Mouse (Mus musculus) hindbrain, embryonic 13.5 days (tissue): ENCODE data around the gene Efcab1. TPM values are rescaled to one million over a fixed set of nuclear protein-coding genes. Genes with fewer than 3 reads are reported as not detected.
"Not testable (repeated sequence)": the region's sequence is repeated elsewhere in the genome, so short reads cannot be mapped to it uniquely, and the experiment has no call there.

Source experiments
- ATAC-seq: fragments of 200-750 bp; cut with Nextera tagmentation; 2 replicates; pipeline ENCODE4 v1.8.0; 2017; ENCODE audit warnings: moderate TSS enrichment; ENCODE audit not compliant: low FRiP score
- H3K27ac ChIP-seq: fragments of 300-500 bp; sonication (generic); 2 replicates; pipeline ENCODE4 v1.5.1; 2015; ENCODE audit warnings: inconsistent platforms, mild to moderate bottlenecking, moderate library complexity
- H3K27me3 ChIP-seq: fragments of 300-500 bp; sonication (generic); 2 replicates; pipeline ENCODE4 v1.6.1; 2015; ENCODE audit warnings: mild to moderate bottlenecking, inconsistent platforms
- H3K36me3 ChIP-seq: fragments of 300-500 bp; sonication (generic); 2 replicates; pipeline ENCODE4 v1.6.1; 2015; ENCODE audit warnings: mild to moderate bottlenecking, inconsistent platforms
- H3K4me1 ChIP-seq: fragments of 300-500 bp; sonication (generic); replicated peaks from 2 replicates; pipeline ENCODE4 v1.6.1; 2015; ENCODE audit warnings: inconsistent platforms
- H3K4me2 ChIP-seq: fragments of 300-500 bp; sonication (generic); 2 replicates; pipeline ENCODE4 v1.6.1; 2015; ENCODE audit warnings: inconsistent platforms, mild to moderate bottlenecking, moderate library complexity
- H3K4me3 ChIP-seq: fragments of 300-500 bp; sonication (generic); 2 replicates; pipeline ENCODE4 v1.5.1; 2015; ENCODE audit warnings: mild to moderate bottlenecking, inconsistent platforms
- H3K9ac ChIP-seq: fragments of 300-500 bp; sonication (generic); 2 replicates; pipeline ENCODE4 v1.6.1; 2015; ENCODE audit warnings: mild to moderate bottlenecking, inconsistent platforms
- H3K9me3 ChIP-seq: fragments of 300-500 bp; sonication (generic); 2 replicates; pipeline ENCODE4 v1.6.1; 2016; ENCODE audit warnings: inconsistent platforms
- WGBS: fragments of 180-500 bp; shearing (Covaris S2); methylation state at CpG from one replicate; pipeline ENCODE4 v1.1.7; 2015; 5-methylcytosine and 5-hydroxymethylcytosine counted together
- polyA plus RNA-seq: library from polyadenylated mRNA; unstranded; fragments of >200 nt; fragmentation: Nextera tagmentation; extraction: Ambion mirVana; gene quantifications from 2 replicates; pipeline ENCODE4 v1.2.1, GENCODE M21; 2015

Efcab1 gene
- 14.2 and 14.4 TPM in 2 replicates for polyA plus RNA-seq

GRCm38 (mm10) chr16:14906393-14907100 is at the start of gene Efcab1:
TSS of gene Efcab1 (plus strand) at chr16:14906606.
- peak; percentile 100 for ATAC-seq
- no peaks in the 10 kb centered on the region for H3K9me3 ChIP-seq
- peaks cover 11% of the 10 kb centered on the region for H3K4me1 ChIP-seq
- H3K27me3 ChIP-seq = no peaks in the 10 kb centered on the region
- peak within 1 kb of the TSS; percentile 55 for H3K27ac ChIP-seq
- WGBS = 8% methylated on average over 15 of the region's 15 CpGs
- H3K36me3 ChIP-seq = no peaks in the 10 kb centered on the region
- peak within 1 kb of the TSS; percentile 38 for H3K4me3 ChIP-seq
- peak within 1 kb of the TSS; percentile 48 for H3K4me2 ChIP-seq
- H3K9ac ChIP-seq = peak within 1 kb of the TSS; percentile 43; the same call in 1 of the 2 replicates

GRCm38 (mm10) chr16:14859443-14859842 is 47.0 kb upstream of the Efcab1 start:
- no peak for ATAC-seq
- Histone ChIP-seq H3K27me3 (no peaks in the 10 kb centered on the region), H3K4me1 (no peaks in the 10 kb centered on the region), H3K9ac (no peak overlapping the region), H3K4me2 (no peak overlapping the region), H3K36me3 (no peaks in the 10 kb centered on the region), H3K27ac (no peak overlapping the region), H3K4me3 (no peak overlapping the region), H3K9me3 (no peaks in the 10 kb centered on the region)

- no peak overlapping the region for H3K4me2 ChIP-seq
- H3K27ac ChIP-seq = no peak overlapping the region
- no peak overlapping the region for H3K4me3 ChIP-seq
- ATAC-seq = no peak
- 92% methylated on average over 2 of the region's 2 CpGs for WGBS
- H3K27me3 ChIP-seq = no peaks in the 10 kb centered on the region
- no peaks in the 10 kb centered on the region for H3K36me3 ChIP-seq
- H3K4me1 ChIP-seq = no peaks in the 10 kb centered on the region
- no peaks in the 10 kb centered on the region for H3K9me3 ChIP-seq
- H3K9ac ChIP-seq = no peak overlapping the region
Measured at GRCm38 (mm10) chr16:14884916-14885315, 21.5 kb upstream of the Efcab1 start.

- Histone ChIP-seq H3K4me2 (no peak overlapping the region), H3K27ac (no peak overlapping the region), H3K36me3 (no peaks in the 10 kb centered on the region), H3K4me3 (no peak overlapping the region), H3K27me3 (no peaks in the 10 kb centered on the region), H3K4me1 (no peaks in the 10 kb centered on the region), H3K9me3 (no peaks in the 10 kb centered on the region), H3K9ac (no peak overlapping the region)
- WGBS = 82% methylated on average over 1 of the region's 1 CpGs
- no peak for ATAC-seq
Measured at GRCm38 (mm10) chr16:14885372-14885771, 21.0 kb upstream of the Efcab1 start.

- Histone ChIP-seq H3K36me3 (no peaks in the 10 kb centered on the region), H3K9ac (no peak overlapping the region), H3K9me3 (no peaks in the 10 kb centered on the region), H3K27me3 (no peaks in the 10 kb centered on the region), H3K4me3 (no peak overlapping the region), H3K4me2 (no peak overlapping the region), H3K4me1 (no peaks in the 10 kb centered on the region), H3K27ac (no peak overlapping the region)
- 59% methylated on average over 3 of the region's 3 CpGs for WGBS
- no peak for ATAC-seq
Measured at GRCm38 (mm10) chr16:14892492-14892891, 13.9 kb upstream of the Efcab1 start.

- H3K4me3 ChIP-seq = no peak overlapping the region
- H3K36me3 ChIP-seq = no peaks in the 10 kb centered on the region
- no peaks in the 10 kb centered on the region for H3K9me3 ChIP-seq
- no peak overlapping the region for H3K27ac ChIP-seq
- ATAC-seq = no peak
- no peak overlapping the region for H3K9ac ChIP-seq
- WGBS = 68% methylated on average over 4 of the region's 4 CpGs
- H3K4me1 ChIP-seq = no peaks in the 10 kb centered on the region
- no peaks in the 10 kb centered on the region for H3K27me3 ChIP-seq
- H3K4me2 ChIP-seq = no peak overlapping the region
Measured at GRCm38 (mm10) chr16:14893864-14894263, 12.5 kb upstream of the Efcab1 start.

GRCm38 (mm10) chr16:14894713-14895112 is 11.7 kb upstream of the Efcab1 start:
- H3K4me1 ChIP-seq = no peaks in the 10 kb centered on the region
- 92% methylated on average over 1 of the region's 1 CpGs for WGBS

GRCm38 (mm10) chr16:14895543-14895942 is 10.9 kb upstream of the Efcab1 start:
- Histone ChIP-seq H3K4me1 (no peaks in the 10 kb centered on the region), H3K9me3 (no peaks in the 10 kb centered on the region), H3K36me3 (no peaks in the 10 kb centered on the region), H3K9ac (no peak overlapping the region), H3K27ac (no peak overlapping the region), H3K4me2 (no peak overlapping the region), H3K27me3 (no peaks in the 10 kb centered on the region), H3K4me3 (no peak overlapping the region)
- WGBS = 79% methylated on average over 2 of the region's 2 CpGs
- no peak for ATAC-seq

More at GRCm38 (mm10) chr16:14894713-14895112, 11.7 kb upstream of the Efcab1 start:
- Histone ChIP-seq H3K4me3 (no peak overlapping the region), H3K27me3 (no peaks in the 10 kb centered on the region), H3K36me3 (no peaks in the 10 kb centered on the region), H3K9me3 (no peaks in the 10 kb centered on the region), H3K9ac (no peak overlapping the region), H3K27ac (no peak overlapping the region), H3K4me2 (no peak overlapping the region)
- ATAC-seq = no peak

GRCm38 (mm10) chr16:14930711-14931110 is 24.3 kb downstream of the Efcab1 start:
- H3K9me3 ChIP-seq, ATAC-seq, H3K9ac ChIP-seq, H3K4me1 ChIP-seq, H3K36me3 ChIP-seq, H3K4me2 ChIP-seq, H3K4me3 ChIP-seq, H3K27me3 ChIP-seq, H3K27ac ChIP-seq: not testable (repeated sequence)
- whole genome bisulfite sequencing = 49% methylated on average over 3 of the region's 3 CpGs

- WGBS = 68% methylated on average over 7 of the region's 7 CpGs
- not testable (repeated sequence) for H3K27ac ChIP-seq
Measured at GRCm38 (mm10) chr16:14936478-14937166, 30.2 kb downstream of the Efcab1 start.

GRCm38 (mm10) chr16:14939552-14939951 is 33.1 kb downstream of the Efcab1 start:
- WGBS = 89% methylated on average over 1 of the region's 1 CpGs

More at GRCm38 (mm10) chr16:14936478-14937166, 30.2 kb downstream of the Efcab1 start:
- H3K4me3 ChIP-seq, ATAC-seq, H3K36me3 ChIP-seq, H3K4me2 ChIP-seq, H3K4me1 ChIP-seq, H3K9me3 ChIP-seq, H3K9ac ChIP-seq, H3K27me3 ChIP-seq: not testable (repeated sequence)

GRCm38 (mm10) chr16:14939994-14940715 is 33.7 kb downstream of the Efcab1 start:
- Histone ChIP-seq H3K27me3 (no peaks in the 10 kb centered on the region), H3K9ac (no peak overlapping the region), H3K27ac (no peak overlapping the region), H3K4me1 (no peaks in the 10 kb centered on the region), H3K4me3 (no peak overlapping the region), H3K9me3 (no peaks in the 10 kb centered on the region), H3K4me2 (no peak overlapping the region), H3K36me3 (no peaks in the 10 kb centered on the region)
- no peak for ATAC-seq
- 79% methylated on average over 1 of the region's 1 CpGs for WGBS

More at GRCm38 (mm10) chr16:14939552-14939951, 33.1 kb downstream of the Efcab1 start:
- Histone ChIP-seq H3K9ac (no peak overlapping the region), H3K4me3 (no peak overlapping the region), H3K4me1 (no peaks in the 10 kb centered on the region), H3K9me3 (no peaks in the 10 kb centered on the region), H3K27ac (no peak overlapping the region), H3K27me3 (no peaks in the 10 kb centered on the region), H3K36me3 (no peaks in the 10 kb centered on the region), H3K4me2 (no peak overlapping the region)
- ATAC-seq = no peak
